Mouse (Mus musculus): ENCODE measurements at regions not wholly inside any gene's neighbourhood (a gene's known extent, or its start where the extent isn't known, plus 50 kb on each side); places are given as distances from the start of the nearest gene placed in this dataset.

- no peak for TF ChIP-seq CTCF (IDR thresholded peaks at IDR 0.05; ENCODE audit: low read depth)
- no peak for TF ChIP-seq EP300 (IDR thresholded peaks at IDR 0.05; ENCODE audit: low read depth)
These were observed 70.4 kb downstream of the Prlhr start for GRCm38 (mm10) chr19:60397666-60398065.

Data from liver, postnatal 0 days (tissue).